Mouse (Mus musculus) lung, embryonic 15.5 days (tissue): ENCODE data around the gene Ifna12. TPM values are rescaled to one million over a fixed set of nuclear protein-coding genes. Genes with fewer than 3 reads are reported as not detected.
"Not testable (repeated sequence)": the region's sequence is repeated elsewhere in the genome, so short reads cannot be mapped to it uniquely, and the experiment has no call there.

ENCODE experiments used
- ATAC-seq: fragments of 200-750 bp; cut with Nextera tagmentation; 2 replicates; pipeline ENCODE4 v1.8.0; 2017; ENCODE audit warnings: moderate number of reproducible peaks, borderline replicate concordance; ENCODE audit not compliant: low FRiP score, low TSS enrichment; ENCODE audit errors: extremely low read depth
- H3K27ac ChIP-seq: fragments of 300-500 bp; sonication (generic); 2 replicates; pipeline ENCODE4 v1.5.1; 2015; ENCODE audit warnings: moderate library complexity, mild to moderate bottlenecking, inconsistent platforms
- H3K27me3 ChIP-seq: fragments of 300-500 bp; sonication (generic); 2 replicates; pipeline ENCODE4 v1.6.1; 2015; ENCODE audit warnings: inconsistent platforms
- H3K36me3 ChIP-seq: fragments of 300-500 bp; sonication (generic); 2 replicates; pipeline ENCODE4 v1.6.1; 2015; ENCODE audit warnings: inconsistent platforms
- H3K4me1 ChIP-seq: fragments of 300-500 bp; sonication (generic); 2 replicates; pipeline ENCODE4 v1.6.1; 2015; ENCODE audit warnings: inconsistent platforms
- H3K4me2 ChIP-seq: fragments of 300-500 bp; sonication (generic); 2 replicates; pipeline ENCODE4 v1.6.1; 2015; ENCODE audit warnings: inconsistent platforms, mild to moderate bottlenecking, moderate library complexity
- H3K4me3 ChIP-seq: fragments of 300-500 bp; sonication (generic); 2 replicates; pipeline ENCODE4 v1.5.1; 2015; ENCODE audit warnings: mild to moderate bottlenecking, inconsistent platforms
- H3K9ac ChIP-seq: fragments of 300-500 bp; sonication (generic); 2 replicates; pipeline ENCODE4 v1.6.1; 2015; ENCODE audit warnings: inconsistent platforms
- H3K9me3 ChIP-seq: fragments of 300-500 bp; sonication (generic); 2 replicates; pipeline ENCODE4 v1.6.1; 2016; ENCODE audit warnings: inconsistent platforms
- WGBS: fragments of 180-500 bp; shearing (Covaris S2); methylation state at CpG from one replicate; pipeline ENCODE4 v1.1.7; 2015; 5-methylcytosine and 5-hydroxymethylcytosine counted together
- polyA plus RNA-seq: library from polyadenylated mRNA; unstranded; fragments of >200 nt; fragmentation: Nextera tagmentation; extraction: Ambion mirVana; gene quantifications from 2 replicates; pipeline ENCODE4 v1.2.1, GENCODE M21; 2015

Gene Ifna12
- polyA plus RNA-seq, result not detected in 2 replicates

GRCm38 (mm10) chr4:88603276-88603675, at the start of gene Ifna12:
TSS of gene Ifna12 (minus strand) at chr4:88603376.
- Histone ChIP-seq H3K36me3 (no peaks in the 10 kb centered on the region), H3K9me3 (no peaks in the 10 kb centered on the region), H3K27me3 (no peaks in the 10 kb centered on the region), H3K27ac (no peak within 1 kb of the TSS), H3K4me1 (no peaks in the 10 kb centered on the region), H3K4me2 (no peak within 1 kb of the TSS), H3K9ac (no peak within 1 kb of the TSS), H3K4me3 (no peak within 1 kb of the TSS)
- ATAC-seq, result no peak

- no peak for ATAC-seq
- no peaks in the 10 kb centered on the region for H3K36me3 ChIP-seq
- H3K9ac ChIP-seq, result no peak within 1 kb of the TSS
- no peak within 1 kb of the TSS for H3K4me2 ChIP-seq
- no peaks in the 10 kb centered on the region for H3K27me3 ChIP-seq
- no peaks in the 10 kb centered on the region for H3K4me1 ChIP-seq
- no peak within 1 kb of the TSS for H3K27ac ChIP-seq
- WGBS, result 51% methylated on average over 2 of the region's 2 CpGs
- no peak within 1 kb of the TSS for H3K4me3 ChIP-seq
- no peaks in the 10 kb centered on the region for H3K9me3 ChIP-seq
Observed at GRCm38 (mm10) chr4:88644359-88644758, 41.2 kb upstream of the Ifna12 start, which contains the start of gene Ifna13. TSS of gene Ifna13 (minus strand) at chr4:88644459.

- H3K4me3 ChIP-seq, result no peak overlapping the region
- H3K4me2 ChIP-seq, result no peak overlapping the region
- no peaks in the 10 kb centered on the region for H3K9me3 ChIP-seq
- no peaks in the 10 kb centered on the region for H3K27me3 ChIP-seq
- H3K9ac ChIP-seq, result no peak overlapping the region
- 13% methylated on average over 2 of the region's 2 CpGs for WGBS
- no peaks in the 10 kb centered on the region for H3K4me1 ChIP-seq
- no peak overlapping the region for H3K27ac ChIP-seq
- no peaks in the 10 kb centered on the region for H3K36me3 ChIP-seq
- ATAC-seq, result no peak
Observed at GRCm38 (mm10) chr4:88642526-88642925, 39.4 kb upstream of the Ifna12 start.

- no peaks in the 10 kb centered on the region for H3K36me3 ChIP-seq
- H3K4me1 ChIP-seq, result no peaks in the 10 kb centered on the region
- 0 out of 2 replicates have a peak overlapping the region, but pooled peaks have one; percentile 13 for H3K9ac ChIP-seq
- peak; percentile 87 for ATAC-seq
- no peaks in the 10 kb centered on the region for H3K27me3 ChIP-seq
- peak overlapping the region; percentile 45 for H3K4me3 ChIP-seq
- H3K9me3 ChIP-seq, result no peaks in the 10 kb centered on the region
- 7% methylated on average over 11 of the region's 11 CpGs for WGBS
- H3K27ac ChIP-seq, result peak overlapping the region; percentile 22; the same call in 1 of the 2 replicates
- peak overlapping the region; percentile 50 for H3K4me2 ChIP-seq
Observed at GRCm38 (mm10) chr4:88641077-88641831, 38.1 kb upstream of the Ifna12 start.

GRCm38 (mm10) chr4:88640704-88641076, 37.5 kb upstream of the Ifna12 start:
- H3K4me2 ChIP-seq, result peak overlapping the region; percentile 50
- WGBS, result 56% methylated on average over 8 of the region's 8 CpGs
- no peaks in the 10 kb centered on the region for H3K36me3 ChIP-seq
- H3K4me1 ChIP-seq, result no peaks in the 10 kb centered on the region
- no peaks in the 10 kb centered on the region for H3K27me3 ChIP-seq
- no peak for ATAC-seq
- 0 out of 2 replicates have a peak overlapping the region, but pooled peaks have one; percentile 13 for H3K9ac ChIP-seq
- peak overlapping the region; percentile 45 for H3K4me3 ChIP-seq
- no peak overlapping the region for H3K27ac ChIP-seq
- no peaks in the 10 kb centered on the region for H3K9me3 ChIP-seq

- H3K36me3 ChIP-seq, result no peaks in the 10 kb centered on the region
- H3K9me3 ChIP-seq, result no peaks in the 10 kb centered on the region
- 86% methylated on average over 4 of the region's 4 CpGs for WGBS
- no peak within 1 kb of the TSS for H3K9ac ChIP-seq
- ATAC-seq, result no peak
- no peaks in the 10 kb centered on the region for H3K4me1 ChIP-seq
- H3K27me3 ChIP-seq, result no peaks in the 10 kb centered on the region
- H3K4me2 ChIP-seq, result no peak within 1 kb of the TSS
- H3K4me3 ChIP-seq, result no peak within 1 kb of the TSS
- H3K27ac ChIP-seq, result no peak within 1 kb of the TSS
Observed at GRCm38 (mm10) chr4:88634311-88634710, 31.1 kb upstream of the Ifna12 start, which contains the start of gene C87499. TSS of gene C87499 (minus strand) at chr4:88634411.

GRCm38 (mm10) chr4:88592285-88592684, 10.9 kb downstream of the Ifna12 start, which contains the start of gene Ifna9:
TSS of gene Ifna9 (minus strand) at chr4:88592385.
- Histone ChIP-seq H3K9ac (no peak within 1 kb of the TSS), H3K4me2 (no peak within 1 kb of the TSS), H3K4me3 (no peak within 1 kb of the TSS), H3K4me1 (no peaks in the 10 kb centered on the region), H3K9me3 (no peaks in the 10 kb centered on the region), H3K27ac (no peak within 1 kb of the TSS), H3K27me3 (no peaks in the 10 kb centered on the region), H3K36me3 (no peaks in the 10 kb centered on the region)
- ATAC-seq, result no peak
- 79% methylated on average over 1 of the region's 1 CpGs for WGBS

- no peak within 1 kb of the TSS for H3K27ac ChIP-seq
- H3K4me3 ChIP-seq, result no peak within 1 kb of the TSS
- no peaks in the 10 kb centered on the region for H3K4me1 ChIP-seq
- WGBS, result 67% methylated on average over 1 of the region's 1 CpGs
- H3K4me2 ChIP-seq, result no peak within 1 kb of the TSS
- H3K36me3 ChIP-seq, result no peaks in the 10 kb centered on the region
- no peak within 1 kb of the TSS for H3K9ac ChIP-seq
- ATAC-seq, result no peak
- H3K9me3 ChIP-seq, result no peaks in the 10 kb centered on the region
- no peaks in the 10 kb centered on the region for H3K27me3 ChIP-seq
Observed at GRCm38 (mm10) chr4:88571698-88572097, 31.5 kb downstream of the Ifna12 start, which contains the start of gene Ifna14. TSS of gene Ifna14 (minus strand) at chr4:88571798.

GRCm38 (mm10) chr4:88561791-88562190, 41.4 kb downstream of the Ifna12 start:
- Histone ChIP-seq H3K9me3 (no peaks in the 10 kb centered on the region), H3K27me3 (no peaks in the 10 kb centered on the region), H3K36me3 (no peaks in the 10 kb centered on the region), H3K27ac (no peak overlapping the region), H3K9ac (no peak overlapping the region), H3K4me1 (no peaks in the 10 kb centered on the region), H3K4me3 (no peak overlapping the region), H3K4me2 (no peak overlapping the region)
- ATAC-seq, result no peak
- 91% methylated on average over 1 of the region's 1 CpGs for WGBS

- not testable (repeated sequence) for ATAC-seq, H3K4me3 ChIP-seq, H3K36me3 ChIP-seq, H3K27ac ChIP-seq, H3K4me1 ChIP-seq, H3K9me3 ChIP-seq, H3K27me3 ChIP-seq, H3K9ac ChIP-seq, H3K4me2 ChIP-seq
Observed at GRCm38 (mm10) chr4:88558145-88558544, 45.0 kb downstream of the Ifna12 start, which contains the start of gene Ifna15. TSS of gene Ifna15 (minus strand) at chr4:88558245.
